Mouse (Mus musculus) testis, adult 2 months (tissue): Measurements from ENCODE around the gene Plpp6.

Source experiments
- CTCF ChIP-seq: fragments of 200-500 bp; IDR thresholded peaks from 2 replicates; pipeline ENCODE4 v1.5.1; 2012; ENCODE audit warnings: low read depth, mild to moderate bottlenecking, inconsistent platforms, low read length, moderate library complexity; ENCODE audit not compliant: control insufficient read depth, insufficient read depth, insufficient replicate concordance
- POLR2A ChIP-seq: fragments of 200-500 bp; IDR thresholded peaks from 2 replicates; pipeline ENCODE4 v1.6.1; 2012; ENCODE audit warnings: low read depth, mild to moderate bottlenecking, inconsistent platforms, low read length, moderate library complexity; ENCODE audit not compliant: control insufficient read depth

- no peak for TF ChIP-seq POLR2A
- no peak for TF ChIP-seq CTCF
Observed at GRCm38 (mm10) chr19:28970251-28970650, 6.5 kb downstream of the Plpp6 start.
